Mouse (Mus musculus): ENCODE measurements around the gene Wnt11.

Wnt11 gene

DNA sequence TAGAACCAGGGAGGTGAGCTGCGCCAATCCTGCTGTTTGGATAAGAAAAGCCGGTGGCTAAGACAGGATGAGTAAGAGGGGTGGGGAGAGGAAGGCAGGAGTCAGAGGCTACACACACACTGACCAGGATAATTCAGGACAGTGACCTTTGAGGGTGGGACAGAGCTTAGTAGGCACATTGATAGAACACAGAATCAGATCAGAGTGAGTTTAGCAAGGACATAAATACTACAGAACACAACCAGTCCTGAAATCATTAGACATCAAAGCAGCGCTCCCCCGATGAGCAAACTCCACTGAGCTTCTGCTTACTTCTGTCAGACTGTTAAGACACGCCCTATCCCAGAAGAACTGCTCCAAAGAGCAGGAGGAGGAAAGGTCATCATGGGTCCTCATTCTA, 69.0 kb downstream of the Wnt11 start:
- DNase-seq (ENCODE audit: low read depth, low spot score) = no peak
